Mouse (Mus musculus) testis, adult 2 months (tissue): ENCODE results near the gene Gemin7. TPM values are rescaled to one million over a fixed set of nuclear protein-coding genes. Genes with fewer than 3 reads are reported as not detected.
"Not testable (repeated sequence)": the region's sequence is repeated elsewhere in the genome, so short reads cannot be mapped to it uniquely, and the experiment has no call there.

Source experiments
- H3K27ac ChIP-seq: fragments of 200-500 bp; 2 replicates; pipeline ENCODE4 v1.5.1; 2012; ENCODE audit warnings: low read depth, low read length; ENCODE audit not compliant: control insufficient read depth, insufficient read depth
- H3K27me3 ChIP-seq: fragments of 200-500 bp; 2 replicates; pipeline ENCODE4 v1.6.1; 2012; ENCODE audit warnings: mild to moderate bottlenecking, low read length, moderate library complexity; ENCODE audit not compliant: control insufficient read depth, insufficient read depth
- H3K36me3 ChIP-seq: fragments of 200-500 bp; 2 replicates; pipeline ENCODE4 v1.6.1; 2012; ENCODE audit warnings: mild to moderate bottlenecking, low read length; ENCODE audit not compliant: control insufficient read depth, insufficient read depth
- H3K4me1 ChIP-seq: fragments of 200-500 bp; 2 replicates; pipeline ENCODE4 v1.6.1; 2012; ENCODE audit warnings: low read length; ENCODE audit not compliant: control insufficient read depth, insufficient read depth
- H3K4me3 ChIP-seq: fragments of 200-500 bp; 2 replicates; pipeline ENCODE4 v1.5.1; 2012; ENCODE audit warnings: low read depth, mild to moderate bottlenecking, low read length, moderate library complexity, mixed read lengths; ENCODE audit not compliant: control insufficient read depth
- CTCF ChIP-seq: fragments of 200-500 bp; IDR thresholded peaks from 2 replicates; pipeline ENCODE4 v1.5.1; 2012; ENCODE audit warnings: low read depth, mild to moderate bottlenecking, inconsistent platforms, low read length, moderate library complexity; ENCODE audit not compliant: control insufficient read depth, insufficient read depth, insufficient replicate concordance
- POLR2A ChIP-seq: fragments of 200-500 bp; IDR thresholded peaks from 2 replicates; pipeline ENCODE4 v1.6.1; 2012; ENCODE audit warnings: low read depth, mild to moderate bottlenecking, inconsistent platforms, low read length, moderate library complexity; ENCODE audit not compliant: control insufficient read depth
- polyA plus RNA-seq: library from polyadenylated mRNA; depleted of rRNA; stranded (reverse); fragments of >200 nt; gene quantifications from 2 replicates; pipeline ENCODE4 v1.2.3, GENCODE M21; 2012

Gene Gemin7
- polyA plus RNA-seq, 1 experiment: 64.1 TPM

- no peak overlapping the region for H3K27ac ChIP-seq
- no peak for TF ChIP-seq POLR2A
- TF ChIP-seq CTCF: no peak
Observed at GRCm38 (mm10) chr7:19609641-19610332, 32.4 kb upstream of the Gemin7 start.

GRCm38 (mm10) chr7:19607291-19607690, 29.9 kb upstream of the Gemin7 start:
- Histone ChIP-seq H3K27me3 (no peaks in the 10 kb centered on the region), H3K4me1 (peaks cover 4% of the 10 kb centered on the region), H3K27ac (no peak overlapping the region), H3K36me3 (no peaks in the 10 kb centered on the region), H3K4me3 (no peak overlapping the region)
- TF ChIP-seq CTCF (no peak), POLR2A (no peak)

More at GRCm38 (mm10) chr7:19609641-19610332, 32.4 kb upstream of the Gemin7 start:
- Histone ChIP-seq H3K27me3 (no peaks in the 10 kb centered on the region), H3K4me1 (no peaks in the 10 kb centered on the region), H3K36me3 (no peaks in the 10 kb centered on the region), H3K4me3 (no peak overlapping the region)

GRCm38 (mm10) chr7:19604606-19605214, 27.3 kb upstream of the Gemin7 start:
- H3K4me3 ChIP-seq: peak overlapping the region; percentile 93
- not testable (repeated sequence) for H3K27me3 ChIP-seq, H3K4me1 ChIP-seq, H3K27ac ChIP-seq, H3K36me3 ChIP-seq

GRCm38 (mm10) chr7:19603849-19604605, 26.6 kb upstream of the Gemin7 start, which contains the start of gene Clasrp:
Gene Clasrp, minus strand, starts transcription at chr7:19604486.
- Histone ChIP-seq H3K36me3 (no peaks in the 10 kb centered on the region), H3K4me3 (peak within 1 kb of the TSS; percentile 93), H3K4me1 (peaks cover 4% of the 10 kb centered on the region), H3K27ac (peak within 1 kb of the TSS; percentile 45; the same call in 1 of the 2 replicates), H3K27me3 (no peaks in the 10 kb centered on the region)
- TF ChIP-seq CTCF (no peak), POLR2A (peak; percentile 80)

GRCm38 (mm10) chr7:19603055-19603454, 25.7 kb upstream of the Gemin7 start:
- Histone ChIP-seq H3K27ac (no peak overlapping the region), H3K36me3 (no peaks in the 10 kb centered on the region), H3K4me1 (peaks cover 4% of the 10 kb centered on the region), H3K4me3 (no peak overlapping the region), H3K27me3 (no peaks in the 10 kb centered on the region)
- TF ChIP-seq POLR2A: no peak
- no peak for TF ChIP-seq CTCF

- H3K27me3 ChIP-seq: no peaks in the 10 kb centered on the region
- TF ChIP-seq POLR2A (no peak), CTCF (no peak)
- peak overlapping the region; percentile 74 for H3K4me3 ChIP-seq
- no peaks in the 10 kb centered on the region for H3K36me3 ChIP-seq
- peaks cover 4% of the 10 kb centered on the region for H3K4me1 ChIP-seq
- H3K27ac ChIP-seq: no peak overlapping the region
Observed at GRCm38 (mm10) chr7:19600562-19600961, 23.2 kb upstream of the Gemin7 start.

- Histone ChIP-seq H3K36me3 (no peaks in the 10 kb centered on the region; the same call in 1 of the 2 replicates), H3K27ac (no peak overlapping the region), H3K4me1 (no peaks in the 10 kb centered on the region), H3K27me3 (no peaks in the 10 kb centered on the region), H3K4me3 (peak overlapping the region; percentile 48)
- TF ChIP-seq CTCF: no peak
- TF ChIP-seq POLR2A: no peak
Observed at GRCm38 (mm10) chr7:19593061-19593730, 15.8 kb upstream of the Gemin7 start.
